Mouse (Mus musculus) erythroblast, embryonic 14.5 days (primary cell): ENCODE data around the gene Unc119.

ENCODE experiments used
- GATA1 ChIP-seq: IDR thresholded peaks from 2 replicates; pipeline ENCODE4 v1.6.1; 2012; ENCODE audit warnings: low read length, inconsistent platforms, mixed read lengths
- TAL1 ChIP-seq: IDR thresholded peaks from 3 replicates; pipeline ENCODE4 v1.6.1; 2012; ENCODE audit warnings: low read length, inconsistent platforms, mixed read lengths

DNA sequence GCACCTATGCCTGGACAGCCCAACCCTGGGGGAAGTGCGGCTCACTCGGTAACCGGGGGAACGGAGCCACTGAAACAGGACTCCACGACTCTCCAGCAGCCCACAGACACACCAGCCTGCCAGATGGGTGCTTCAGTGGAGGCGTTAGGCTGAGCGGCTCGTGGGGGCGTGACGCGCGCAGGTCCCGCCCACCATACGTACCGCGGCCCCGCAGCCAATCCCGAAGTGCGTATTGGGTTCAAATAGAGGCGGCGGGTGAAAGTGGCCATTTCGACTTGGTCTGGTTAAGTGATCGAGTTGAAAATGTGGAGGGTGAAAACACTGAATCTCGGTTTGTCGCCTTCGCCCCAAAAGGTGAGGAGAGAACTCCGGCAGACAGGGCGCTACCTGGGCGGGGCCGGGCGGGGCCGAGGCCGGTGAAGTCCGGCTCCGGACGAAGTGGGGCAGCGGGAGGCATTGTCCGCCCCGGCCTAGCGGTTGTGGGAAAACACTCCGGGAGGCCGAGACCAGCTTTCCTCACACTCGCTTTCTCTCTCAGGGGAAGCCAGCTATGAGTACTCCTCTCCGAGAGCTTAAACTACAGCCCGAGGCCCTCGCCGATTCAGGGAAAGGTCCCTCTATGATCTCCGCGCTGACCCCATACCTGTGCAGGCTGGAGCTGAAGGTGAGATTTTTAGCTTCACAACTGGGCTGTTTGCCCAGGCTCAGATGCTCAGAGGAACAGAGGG, 41.8 kb upstream of the Unc119 start, which contains the start of gene Spag5:
- no peak for TF ChIP-seq TAL1
- TF ChIP-seq GATA1 = no peak
